Mouse (Mus musculus) right cerebral cortex, postnatal 36 days (tissue): Measurements from ENCODE around the gene Fam76a.
A peak's percentile ranks its signal among the peaks of the same experiment; 100 is the strongest.

ENCODE experiments used
- DNase-seq, 2 experiments: peaks; one replicate each; pipeline ENCODE4 v3.0.0; 2022; ENCODE audit warnings: low spot score in 2 of 2, mixed read lengths in 1 of 2

The Fam76a gene

GRCm38 (mm10) chr4:132884064-132884843 lies 38.1 kb downstream of the Fam76a start, which contains the start of gene Stx12:
Stx12 (minus strand) TSS chr4:132884509.
- peak; percentile 83 to 86 for DNase-seq

- DNase-seq, result no peak
Measured at GRCm38 (mm10) chr4:132883561-132884063, 38.7 kb downstream of the Fam76a start.

- DNase-seq, result no peak
Measured at GRCm38 (mm10) chr4:132874363-132875097, 47.8 kb downstream of the Fam76a start.

GRCm38 (mm10) chr4:132873481-132874362 lies 48.6 kb downstream of the Fam76a start:
- DNase-seq, result no peak

- no peak for DNase-seq
Measured at GRCm38 (mm10) chr4:132871116-132871515, 51.2 kb downstream of the Fam76a start.

GRCm38 (mm10) chr4:132864856-132865255 lies 57.5 kb downstream of the Fam76a start:
- DNase-seq, result no peak

GRCm38 (mm10) chr4:132863012-132863411 lies 59.3 kb downstream of the Fam76a start:
- DNase-seq, result no peak

GRCm38 (mm10) chr4:132860880-132861279 lies 61.5 kb downstream of the Fam76a start:
- no peak for DNase-seq
